Mouse (Mus musculus) ZHBTc4 (cell line): ENCODE data around the gene Zdhhc8.
"Not testable (repeated sequence)": the region's sequence is repeated elsewhere in the genome, so short reads cannot be mapped to it uniquely, and the experiment has no call there.

ENCODE experiments used
- DNase-seq: peaks from one replicate; pipeline ENCODE4 v3.0.0-alpha.2; 2011; ENCODE audit warnings: low read depth, low spot score

Gene Zdhhc8

DNA sequence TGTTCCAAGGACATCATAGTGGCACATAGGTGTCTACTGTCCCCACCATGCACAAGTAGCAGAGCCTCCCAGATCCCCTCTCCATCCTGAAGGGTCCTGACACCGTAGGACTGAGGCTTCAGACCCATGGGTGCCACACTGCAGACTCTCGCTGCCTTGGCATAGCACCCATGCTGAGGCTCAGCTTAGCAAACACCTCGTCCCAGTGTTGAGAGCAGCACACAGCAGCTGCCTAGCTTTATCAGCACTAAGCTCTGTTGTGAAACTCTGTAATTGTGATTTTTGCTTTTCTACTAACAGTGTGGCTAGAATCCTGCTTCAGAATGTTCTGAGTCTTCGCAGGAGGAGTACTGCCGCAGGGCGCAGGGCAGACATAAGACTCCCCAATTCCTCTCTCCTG lies 37.1 kb downstream of the Zdhhc8 start:
- no peak for DNase-seq

DNA sequence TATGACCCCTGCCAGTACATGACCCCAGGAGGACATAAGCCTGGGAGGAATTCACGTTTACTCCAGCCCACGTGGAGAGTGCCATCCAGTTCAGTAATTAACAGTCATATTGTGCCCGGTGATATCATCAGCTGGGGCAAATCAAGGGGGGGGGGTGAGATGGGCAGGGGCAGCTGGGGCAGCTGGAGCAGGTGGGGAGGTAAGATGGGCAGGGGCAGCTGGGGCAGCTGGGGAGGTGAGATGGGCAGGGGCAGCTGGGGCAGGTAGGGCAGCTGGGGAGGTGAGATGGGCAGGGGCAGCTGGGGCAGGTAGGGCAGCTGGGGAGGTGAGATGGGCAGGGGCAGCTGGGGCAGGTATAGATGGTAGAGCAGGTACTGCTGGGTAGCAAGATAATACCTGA lies 39.4 kb downstream of the Zdhhc8 start:
- not testable (repeated sequence) for DNase-seq

GRCm38 (mm10) chr16:18195068-18195467 lies 39.9 kb downstream of the Zdhhc8 start:
- DNase-seq, result peak; percentile 70

DNA sequence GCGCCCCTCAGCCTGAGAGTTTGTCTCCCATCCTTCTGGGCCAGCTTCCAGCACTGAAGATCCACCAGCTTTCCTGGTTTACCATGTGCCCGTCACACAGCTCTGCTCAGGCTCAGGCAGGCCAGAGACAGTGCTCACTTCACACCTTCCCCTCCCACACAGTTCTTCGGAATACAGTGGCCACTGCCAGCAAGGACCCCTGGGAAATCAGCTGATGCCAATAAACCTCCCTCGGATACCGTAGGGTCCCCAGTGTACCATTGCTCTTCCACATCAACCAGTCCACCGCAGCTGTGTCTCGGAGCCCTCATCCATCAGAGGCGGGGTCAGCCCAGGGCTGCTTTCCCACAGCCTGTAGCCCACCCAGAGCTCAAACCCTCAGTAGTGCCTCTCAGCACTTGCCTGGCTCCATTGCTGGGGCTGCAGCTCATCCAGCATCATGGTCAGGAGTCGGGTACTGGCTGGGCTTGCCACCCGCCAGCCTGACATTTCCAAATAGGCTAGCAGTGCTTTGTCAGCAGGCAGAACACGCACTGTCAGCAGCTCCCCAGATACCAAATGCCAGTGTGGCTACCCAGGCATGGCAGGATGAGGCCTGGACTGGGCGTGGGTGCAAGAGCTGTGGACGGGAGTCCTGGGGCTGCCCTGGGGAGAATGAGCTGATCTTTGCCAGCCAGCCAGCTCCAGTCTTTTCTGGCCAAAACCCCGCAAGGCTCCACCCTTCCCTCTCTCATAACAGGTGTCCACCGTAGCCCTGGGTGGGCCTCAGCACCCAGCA lies 40.5 kb downstream of the Zdhhc8 start:
- DNase-seq, result peak; percentile 15

- DNase-seq, result no peak
These were observed 43.9 kb downstream of the Zdhhc8 start for GRCm38 (mm10) chr16:18191006-18191405.

DNA sequence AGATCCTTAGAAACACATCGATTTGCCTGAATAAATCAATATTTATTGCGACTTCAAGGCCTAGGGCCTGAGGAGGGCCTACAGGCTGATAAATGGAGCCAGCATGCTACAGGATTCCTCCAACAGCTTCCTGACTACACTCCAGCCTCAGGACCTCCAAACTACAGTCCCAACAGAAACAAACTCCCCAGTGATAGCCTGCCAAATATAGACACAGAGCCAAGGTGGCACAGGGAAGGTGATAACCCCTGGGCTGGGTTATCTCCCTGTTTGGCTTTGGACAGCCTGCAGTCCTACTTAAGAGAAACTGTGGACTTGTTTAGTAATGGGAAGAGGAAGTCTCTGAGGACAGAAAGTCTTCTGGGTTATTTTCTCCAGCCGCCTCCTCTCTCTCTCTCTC lies 47.7 kb downstream of the Zdhhc8 start:
- no peak for DNase-seq

GRCm38 (mm10) chr16:18186798-18187197 lies 48.1 kb downstream of the Zdhhc8 start:
- no peak for DNase-seq

GRCm38 (mm10) chr16:18185715-18186449 lies 49.1 kb downstream of the Zdhhc8 start:
- DNase-seq, result no peak

GRCm38 (mm10) chr16:18182766-18183165 lies 52.2 kb downstream of the Zdhhc8 start:
- DNase-seq, result no peak

- DNase-seq, result no peak
These were observed 53.5 kb downstream of the Zdhhc8 start for GRCm38 (mm10) chr16:18181398-18181797.

DNA sequence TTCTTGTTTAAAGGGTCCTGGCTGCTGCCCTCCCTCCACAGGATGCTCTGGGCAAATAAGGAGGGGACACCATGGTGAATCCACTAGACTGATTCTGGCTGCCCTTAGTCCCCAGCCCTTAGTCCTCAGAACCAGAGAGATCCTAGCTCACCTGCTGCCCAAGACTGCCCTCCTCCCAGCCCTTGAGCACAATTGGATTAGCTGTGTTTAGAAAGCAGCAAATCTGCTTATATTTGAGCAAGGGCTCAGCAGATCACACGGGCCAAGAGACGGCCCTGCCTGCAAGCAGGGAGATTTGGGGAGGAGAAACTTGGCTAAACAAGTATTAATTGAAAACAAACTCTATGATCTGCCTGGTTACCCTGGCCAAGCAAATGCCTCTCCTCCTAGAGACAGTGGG lies 55.3 kb downstream of the Zdhhc8 start:
- no peak for DNase-seq

DNA sequence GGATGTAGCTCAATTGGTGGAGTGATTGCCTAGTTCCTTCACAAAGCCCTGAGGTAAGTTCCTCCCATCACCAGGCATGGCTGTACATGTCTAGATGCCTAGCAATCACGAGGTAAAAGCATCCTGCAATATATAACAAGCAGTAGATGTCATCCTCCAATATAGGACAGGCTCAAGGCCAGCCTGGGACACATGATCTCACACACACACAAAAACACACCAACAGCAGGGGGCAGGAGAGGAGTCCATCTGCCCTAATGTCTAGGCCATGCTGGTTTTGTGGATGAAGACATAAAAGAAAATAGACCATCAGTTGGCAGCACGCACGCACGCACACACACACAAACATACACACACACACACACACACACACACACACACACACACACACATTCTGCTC lies 58.2 kb downstream of the Zdhhc8 start:
- DNase-seq, result no peak

- DNase-seq, result no peak
These were observed 59.0 kb downstream of the Zdhhc8 start for GRCm38 (mm10) chr16:18175817-18176541.

DNA sequence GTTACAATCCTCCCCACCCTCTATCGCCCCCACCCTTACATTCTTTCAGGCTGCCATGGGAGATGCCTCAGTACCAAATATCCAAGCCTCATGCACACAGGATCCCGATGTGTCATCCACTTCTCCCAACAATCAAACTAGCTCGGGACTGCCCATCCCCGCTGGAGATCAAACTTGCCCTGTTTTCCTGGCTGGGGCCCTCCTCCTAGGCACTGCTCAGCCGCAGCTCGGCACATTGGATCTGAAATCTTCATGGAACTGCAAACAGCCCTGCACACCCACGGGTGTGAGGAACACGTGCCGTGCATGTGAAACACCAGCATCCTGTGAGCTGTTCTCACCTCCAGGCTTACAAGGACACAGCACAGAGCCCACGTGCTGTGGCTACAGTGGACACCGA lies 61.1 kb downstream of the Zdhhc8 start:
- no peak for DNase-seq

GRCm38 (mm10) chr16:18173231-18173630 lies 61.7 kb downstream of the Zdhhc8 start:
- no peak for DNase-seq

DNA sequence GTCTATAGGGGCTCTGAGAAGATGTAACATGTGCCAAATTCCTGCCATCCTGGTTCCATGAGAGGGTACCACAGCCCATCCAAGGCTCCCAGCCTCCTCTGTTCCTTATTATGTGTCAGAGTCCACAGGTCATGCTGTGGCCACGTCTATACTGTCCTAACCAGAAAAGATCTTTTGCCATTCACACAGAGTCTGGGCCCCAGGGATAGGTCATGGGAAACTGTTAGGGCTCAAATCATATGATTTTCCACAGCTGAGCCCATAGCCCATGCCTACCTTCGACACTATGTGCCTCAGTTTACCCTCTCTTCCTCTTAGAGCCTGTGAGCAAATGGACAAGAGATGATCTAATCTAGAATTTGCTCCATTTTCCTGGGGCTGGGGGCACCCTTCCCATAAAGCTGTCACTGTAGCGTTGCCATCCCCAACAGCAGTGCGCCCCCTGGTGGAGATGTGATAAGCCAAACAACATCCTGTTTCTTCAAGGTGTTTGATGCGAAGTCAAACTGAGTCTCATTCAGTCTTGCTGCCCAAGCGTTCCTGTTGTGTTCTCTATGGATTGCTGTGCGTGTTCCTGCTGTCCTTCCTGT lies 62.6 kb downstream of the Zdhhc8 start:
- peak; percentile 76 for DNase-seq
